16 mouse cellular contexts compared by ENCODE assay signal in genomic region chr5:97602176-97602575, GRCm38 (mm10).
A peak's percentile ranks its signal among the peaks of the same experiment; 100 is the strongest.
DNase-seq lines count a peak whose midpoint lies in the region; ATAC-seq and TF ChIP-seq lines count a peak whose summit lies in the region.
"Had no signal": no experiment of that assay in that cellular context is flagged by ENCODE, and none has a peak within 500 bp of the region (broad histone marks: within the 10 kb centered on the region; RNA-seq: fewer than 3 reads in every experiment).

No protein-coding gene starts in this region.

- 0 out of 2 replicates have a peak, but pooled peaks cover 6% of the 10 kb centered on the region for H3K4me1 ChIP-seq in heart, embryonic 10.5 days
- no peaks in the 10 kb centered on the region; the same call in 1 of the 2 replicates for H3K4me1 ChIP-seq in lung, postnatal 0 days (ENCODE audit: insufficient read depth, low read depth, low read length)
- H3K4me1 ChIP-seq in forebrain, embryonic 16.5 days (replicated peaks; ENCODE audit: control insufficient read depth, insufficient read depth, low read length): peaks cover 5% of the 10 kb centered on the region; the same call in 1 of the 2 replicates
- H3K4me1 ChIP-seq: forebrain, embryonic 13.5 days; hindbrain, embryonic 12.5 days; midbrain, embryonic 12.5 days; neural tube, embryonic 13.5 days had no signal

- H3K27me3 ChIP-seq in heart, embryonic 10.5 days (ENCODE audit: insufficient read depth, poor library complexity, severe bottlenecking): no peaks in the 10 kb centered on the region
- H3K27me3 ChIP-seq in lung, postnatal 0 days (replicated peaks; ENCODE audit: insufficient read depth, low read length): no peaks in the 10 kb centered on the region
- H3K27me3 ChIP-seq in forebrain, embryonic 16.5 days (replicated peaks; ENCODE audit: control insufficient read depth, insufficient read depth, low read length): no peaks in the 10 kb centered on the region
- H3K27me3 ChIP-seq: forebrain, embryonic 13.5 days; hindbrain, embryonic 12.5 days; midbrain, embryonic 12.5 days; neural tube, embryonic 13.5 days had no signal

- peak; percentile 38 for DNase-seq in heart, adult 8-10 months (ENCODE audit: low spot score)
- no peak for DNase-seq in heart, embryonic 10.5 days (ENCODE audit: low spot score)
- DNase-seq in MN1 (ENCODE audit: low spot score): peak; percentile 10
- DNase-seq in gastrocnemius, adult 8-10 months (ENCODE audit: low spot score in 2 of 2): peak; percentile 24 to 30
- DNase-seq in lung, postnatal 0 days (ENCODE audit: low spot score): peak; percentile 86
- no peak for DNase-seq in left cerebral cortex, adult 2 months (ENCODE audit: extremely low spot score in 1 of 2, low spot score in 2 of 2)
- DNase-seq in left cerebral cortex, postnatal 4 days: no peak
- DNase-seq: B cell, adult 2 months; kidney, postnatal 4 days; liver had no signal

- TF ChIP-seq EP300 in lung, postnatal 0 days (IDR thresholded peaks at IDR 0.05): peak; percentile 94

- WGBS in heart, embryonic 10.5 days: 64% methylated on average over 6 of the region's 6 CpGs
- 51% methylated on average over 6 of the region's 6 CpGs for WGBS in lung, postnatal 0 days
- 81% methylated on average over 6 of the region's 6 CpGs for WGBS in forebrain, embryonic 16.5 days

- no peaks in the 10 kb centered on the region for H3K36me3 ChIP-seq in heart, embryonic 10.5 days
- H3K36me3 ChIP-seq in lung, postnatal 0 days (ENCODE audit: insufficient read depth, low read length): no peaks in the 10 kb centered on the region
- H3K36me3 ChIP-seq in forebrain, embryonic 16.5 days (ENCODE audit: control insufficient read depth, insufficient read depth): no peaks in the 10 kb centered on the region
- H3K36me3 ChIP-seq: hindbrain, embryonic 12.5 days; midbrain, embryonic 12.5 days; neural tube, embryonic 13.5 days had no signal

- no peak overlapping the region for H3K4me2 ChIP-seq in lung, postnatal 0 days (replicated peaks; ENCODE audit: low read depth, low read length)
- H3K4me2 ChIP-seq in forebrain, embryonic 16.5 days (ENCODE audit: low read length): no peak overlapping the region
- H3K4me2 ChIP-seq: forebrain, embryonic 13.5 days; hindbrain, embryonic 12.5 days; midbrain, embryonic 12.5 days; neural tube, embryonic 13.5 days had no signal

- ATAC-seq in lung, postnatal 0 days: peak; percentile 90
- ATAC-seq in forebrain, embryonic 16.5 days: no peak
- ATAC-seq: forebrain, embryonic 13.5 days; Patski had no signal

- H3K9me3 ChIP-seq in heart, embryonic 10.5 days: no peaks in the 10 kb centered on the region
- H3K9me3 ChIP-seq in lung, postnatal 0 days (ENCODE audit: low read length): no peaks in the 10 kb centered on the region
- H3K9me3 ChIP-seq in forebrain, embryonic 16.5 days (ENCODE audit: control insufficient read depth, low read length): no peaks in the 10 kb centered on the region
- H3K9me3 ChIP-seq: forebrain, embryonic 13.5 days; hindbrain, embryonic 12.5 days; midbrain, embryonic 12.5 days; neural tube, embryonic 13.5 days had no signal

- TF ChIP-seq CTCF in lung, postnatal 0 days (IDR thresholded peaks at IDR 0.05): no peak
- TF ChIP-seq CTCF in left cerebral cortex, adult 2 months (IDR thresholded peaks at IDR 0.05): no peak

- H3K4me3 ChIP-seq in heart, embryonic 10.5 days: no peak overlapping the region
- no peak overlapping the region for H3K4me3 ChIP-seq in lung, postnatal 0 days (ENCODE audit: low read depth, low read length)
- H3K4me3 ChIP-seq in left cerebral cortex, adult 2 months: no peak overlapping the region
- H3K4me3 ChIP-seq in forebrain, embryonic 16.5 days (replicated peaks; ENCODE audit: low read length): no peak overlapping the region
- H3K4me3 ChIP-seq: forebrain, embryonic 13.5 days; hindbrain, embryonic 12.5 days; midbrain, embryonic 12.5 days; neural tube, embryonic 13.5 days had no signal

- H3K27ac ChIP-seq in heart, embryonic 10.5 days: no peak overlapping the region
- H3K27ac ChIP-seq in lung, postnatal 0 days (ENCODE audit: low read length): 0 out of 2 replicates have a peak overlapping the region, but pooled peaks have one; percentile 3
- no peak overlapping the region for H3K27ac ChIP-seq in left cerebral cortex, adult 2 months
- H3K27ac ChIP-seq in forebrain, embryonic 16.5 days (ENCODE audit: low read length): no peak overlapping the region
- H3K27ac ChIP-seq: forebrain, embryonic 13.5 days; hindbrain, embryonic 12.5 days; midbrain, embryonic 12.5 days; neural tube, embryonic 13.5 days had no signal

- H3K9ac ChIP-seq in lung, postnatal 0 days (replicated peaks; ENCODE audit: low read depth): no peak overlapping the region
- H3K9ac ChIP-seq in forebrain, embryonic 16.5 days (replicated peaks; ENCODE audit: low read depth, low read length): no peak overlapping the region
- H3K9ac ChIP-seq: forebrain, embryonic 13.5 days; hindbrain, embryonic 12.5 days; midbrain, embryonic 12.5 days; neural tube, embryonic 13.5 days had no signal

- intact Hi-C loops in left cerebral cortex, adult 2 months (cut with DNase I): no loop called here
- intact Hi-C loops in left cerebral cortex, postnatal 4 days (cut with DNase I): loop anchor here (10.0 kb wide), 1 partner anchor 467 kb away; no protein-coding TSS in a partner anchor

Comparison
In these comparisons a context has a peak if more than half of its experiments do, and no peak if none do; other contexts are left out.
1. DNase-seq: peak in heart, adult 8-10 months (single experiment), MN1 (single experiment), gastrocnemius, adult 8-10 months (2 of 2) and lung, postnatal 0 days (single experiment); none in heart, embryonic 10.5 days (single experiment), left cerebral cortex, adult 2 months (0 of 2) and left cerebral cortex, postnatal 4 days (single experiment).